Mouse (Mus musculus): ENCODE data around the gene Xpot. TPM values are rescaled to one million over a fixed set of nuclear protein-coding genes. Genes with fewer than 3 reads are reported as not detected.

Gene Xpot
- polyA plus RNA-seq, 1 experiment from 2014 or later: 46.3 TPM

- H3K27ac ChIP-seq: no peak overlapping the region
- H3K9ac ChIP-seq: no peak overlapping the region
- H3K27me3 ChIP-seq (replicated peaks): no peaks in the 10 kb centered on the region
- no peak overlapping the region for H3K4me3 ChIP-seq
- 94% methylated on average over 13 of the region's 13 CpGs for WGBS
- H3K36me3 ChIP-seq: peaks cover 80% of the 10 kb centered on the region
- no peaks in the 10 kb centered on the region for H3K9me3 ChIP-seq
- no peak overlapping the region for H3K4me2 ChIP-seq (replicated peaks)
- no peak for ATAC-seq (ENCODE audit: low FRiP score, low read depth)
- no peaks in the 10 kb centered on the region for H3K4me1 ChIP-seq
These were observed 10.8 kb downstream of the Xpot start for GRCm38 (mm10) chr10:121615146-121615870.

- Histone ChIP-seq H3K36me3 (peaks cover 83% of the 10 kb centered on the region), H3K4me1 (no peaks in the 10 kb centered on the region), H3K27me3 (replicated peaks) (no peaks in the 10 kb centered on the region), H3K4me3 (no peak overlapping the region), H3K27ac (no peak overlapping the region), H3K9me3 (no peaks in the 10 kb centered on the region), H3K9ac (no peak overlapping the region), H3K4me2 (replicated peaks) (no peak overlapping the region)
- ATAC-seq (ENCODE audit: low FRiP score, low read depth): no peak
- WGBS: 88% methylated on average over 13 of the region's 13 CpGs
These were observed 12.6 kb downstream of the Xpot start for GRCm38 (mm10) chr10:121613570-121613969.

- Histone ChIP-seq H3K36me3 (peaks cover 82% of the 10 kb centered on the region), H3K27ac (no peak overlapping the region), H3K9me3 (no peaks in the 10 kb centered on the region), H3K4me1 (no peaks in the 10 kb centered on the region), H3K4me2 (replicated peaks) (no peak overlapping the region), H3K9ac (no peak overlapping the region), H3K4me3 (no peak overlapping the region), H3K27me3 (replicated peaks) (no peaks in the 10 kb centered on the region)
- 95% methylated on average over 6 of the region's 6 CpGs for WGBS
- no peak for ATAC-seq (ENCODE audit: low FRiP score, low read depth)
These were observed 13.7 kb downstream of the Xpot start for GRCm38 (mm10) chr10:121612448-121612847.

GRCm38 (mm10) chr10:121611587-121611986 is 14.5 kb downstream of the Xpot start:
- no peaks in the 10 kb centered on the region for H3K4me1 ChIP-seq
- no peak overlapping the region for H3K9ac ChIP-seq
- H3K27me3 ChIP-seq (replicated peaks): no peaks in the 10 kb centered on the region
- no peak for ATAC-seq (ENCODE audit: low FRiP score, low read depth)
- no peak overlapping the region for H3K27ac ChIP-seq
- no peak overlapping the region for H3K4me2 ChIP-seq (replicated peaks)
- no peaks in the 10 kb centered on the region for H3K9me3 ChIP-seq
- H3K4me3 ChIP-seq: no peak overlapping the region
- 87% methylated on average over 10 of the region's 10 CpGs for WGBS
- peaks cover 82% of the 10 kb centered on the region for H3K36me3 ChIP-seq

- no peaks in the 10 kb centered on the region for H3K9me3 ChIP-seq
- H3K27me3 ChIP-seq (replicated peaks): no peaks in the 10 kb centered on the region
- no peak overlapping the region for H3K9ac ChIP-seq
- H3K4me3 ChIP-seq: no peak overlapping the region
- H3K27ac ChIP-seq: no peak overlapping the region
- H3K4me2 ChIP-seq (replicated peaks): no peak overlapping the region
- H3K36me3 ChIP-seq: peaks cover 88% of the 10 kb centered on the region
- no peaks in the 10 kb centered on the region for H3K4me1 ChIP-seq
- ATAC-seq (ENCODE audit: low FRiP score, low read depth): no peak
- WGBS: 98% methylated on average over 10 of the region's 10 CpGs
These were observed 18.0 kb downstream of the Xpot start for GRCm38 (mm10) chr10:121608177-121608576.

GRCm38 (mm10) chr10:121604632-121605344 is 21.3 kb downstream of the Xpot start:
- Histone ChIP-seq H3K27ac (no peak overlapping the region), H3K9me3 (no peaks in the 10 kb centered on the region), H3K27me3 (replicated peaks) (no peaks in the 10 kb centered on the region), H3K4me1 (no peaks in the 10 kb centered on the region), H3K4me3 (no peak overlapping the region), H3K9ac (no peak overlapping the region), H3K36me3 (peaks cover 92% of the 10 kb centered on the region), H3K4me2 (replicated peaks) (no peak overlapping the region)
- no peak for ATAC-seq (ENCODE audit: low FRiP score, low read depth)
- 95% methylated on average over 13 of the region's 13 CpGs for WGBS

GRCm38 (mm10) chr10:121603556-121603955 is 22.6 kb downstream of the Xpot start:
- no peak for ATAC-seq (ENCODE audit: low FRiP score, low read depth)
- H3K4me3 ChIP-seq: no peak overlapping the region
- no peaks in the 10 kb centered on the region for H3K4me1 ChIP-seq
- peaks cover 96% of the 10 kb centered on the region for H3K36me3 ChIP-seq
- no peaks in the 10 kb centered on the region for H3K9me3 ChIP-seq
- 95% methylated on average over 4 of the region's 4 CpGs for WGBS
- H3K27ac ChIP-seq: no peak overlapping the region
- H3K27me3 ChIP-seq (replicated peaks): no peaks in the 10 kb centered on the region
- no peak overlapping the region for H3K9ac ChIP-seq
- no peak overlapping the region for H3K4me2 ChIP-seq (replicated peaks)

GRCm38 (mm10) chr10:121601272-121601671 is 24.9 kb downstream of the Xpot start:
- no peak for ATAC-seq (ENCODE audit: low FRiP score, low read depth)
- no peaks in the 10 kb centered on the region for H3K9me3 ChIP-seq
- no peak overlapping the region for H3K9ac ChIP-seq
- 89% methylated on average over 6 of the region's 6 CpGs for WGBS
- no peak overlapping the region for H3K4me3 ChIP-seq
- H3K4me2 ChIP-seq (replicated peaks): no peak overlapping the region
- no peaks in the 10 kb centered on the region for H3K4me1 ChIP-seq
- no peak overlapping the region for H3K27ac ChIP-seq
- no peaks in the 10 kb centered on the region for H3K27me3 ChIP-seq (replicated peaks)
- H3K36me3 ChIP-seq: peaks cover 95% of the 10 kb centered on the region

- Histone ChIP-seq H3K9me3 (no peaks in the 10 kb centered on the region), H3K9ac (no peak overlapping the region), H3K27ac (no peak overlapping the region), H3K27me3 (replicated peaks) (no peaks in the 10 kb centered on the region), H3K4me3 (no peak overlapping the region), H3K4me2 (replicated peaks) (no peak overlapping the region), H3K4me1 (no peaks in the 10 kb centered on the region), H3K36me3 (peaks cover 69% of the 10 kb centered on the region)
- ATAC-seq (ENCODE audit: low FRiP score, low read depth): no peak
- 91% methylated on average over 9 of the region's 9 CpGs for WGBS
These were observed 29.6 kb downstream of the Xpot start for GRCm38 (mm10) chr10:121596580-121596979.

- H3K4me2 ChIP-seq (replicated peaks): no peak overlapping the region
- no peak overlapping the region for H3K27ac ChIP-seq
- no peaks in the 10 kb centered on the region for H3K27me3 ChIP-seq (replicated peaks)
- H3K4me3 ChIP-seq: no peak overlapping the region
- H3K4me1 ChIP-seq: no peaks in the 10 kb centered on the region
- WGBS: 92% methylated on average over 14 of the region's 14 CpGs
- ATAC-seq (ENCODE audit: low FRiP score, low read depth): no peak
- H3K9me3 ChIP-seq: no peaks in the 10 kb centered on the region
- peaks cover 26% of the 10 kb centered on the region for H3K36me3 ChIP-seq
- no peak overlapping the region for H3K9ac ChIP-seq
These were observed 35.0 kb downstream of the Xpot start for GRCm38 (mm10) chr10:121591106-121591505.

GRCm38 (mm10) chr10:121587371-121587840 is 38.7 kb downstream of the Xpot start:
- Histone ChIP-seq H3K4me3 (peak overlapping the region; percentile 89; the same call in 1 of the 2 replicates), H3K36me3 (peaks cover 25% of the 10 kb centered on the region), H3K4me1 (peaks cover 10% of the 10 kb centered on the region; the same call in 1 of the 2 replicates), H3K27ac (no peak overlapping the region), H3K9me3 (no peaks in the 10 kb centered on the region), H3K9ac (peak overlapping the region; percentile 93; the same call in 1 of the 2 replicates), H3K27me3 (replicated peaks) (no peaks in the 10 kb centered on the region), H3K4me2 (replicated peaks) (peak overlapping the region; percentile 87)
- WGBS: 67% methylated on average over 6 of the region's 6 CpGs
- ATAC-seq (ENCODE audit: low FRiP score, low read depth): no peak

GRCm38 (mm10) chr10:121586675-121587370 is 39.3 kb downstream of the Xpot start, which contains the start of gene Tbk1:
Tbk1 (minus strand) TSS chr10:121586787.
- H3K9ac ChIP-seq: peak within 1 kb of the TSS; percentile 93
- under 1% methylated on average over 53 of the region's 58 CpGs for WGBS
- peak within 1 kb of the TSS; percentile 87 for H3K4me2 ChIP-seq (replicated peaks)
- peak; percentile 98 for ATAC-seq (ENCODE audit: low FRiP score, low read depth)
- H3K9me3 ChIP-seq: no peaks in the 10 kb centered on the region
- peaks cover 29% of the 10 kb centered on the region for H3K36me3 ChIP-seq
- peak within 1 kb of the TSS; percentile 89 for H3K4me3 ChIP-seq
- peak within 1 kb of the TSS; percentile 20; the same call in 1 of the 2 replicates for H3K27ac ChIP-seq
- H3K27me3 ChIP-seq (replicated peaks): no peaks in the 10 kb centered on the region
- peaks cover 10% of the 10 kb centered on the region; the same call in 1 of the 2 replicates for H3K4me1 ChIP-seq

Measured in neural tube, embryonic 12.5 days (tissue).